Mouse (Mus musculus) forebrain, postnatal 0 days (tissue): ENCODE measurements at regions not wholly inside any gene's neighbourhood (a gene's known extent, or its start where the extent isn't known, plus 50 kb on each side); places are given as distances from the start of the nearest gene placed in this dataset.

Experiments used
- ATAC-seq: fragments of 200-750 bp; cut with Nextera tagmentation; 2 replicates; pipeline ENCODE4 v1.8.0; 2017; ENCODE audit warnings: mild to moderate bottlenecking, moderate library complexity
- DNase-seq: peaks from one replicate; pipeline ENCODE4 v3.0.0-alpha.2; 2015
- H3K27ac ChIP-seq: fragments of 300-500 bp; sonication (generic); 2 replicates; pipeline ENCODE4 v1.5.1; 2014; ENCODE audit warnings: low read depth, mild to moderate bottlenecking, antibody characterized with exemption, low read length, moderate library complexity, mixed read lengths
- H3K27me3 ChIP-seq: fragments of 300-500 bp; sonication (generic); 2 replicates; pipeline ENCODE4 v1.6.1; 2014; ENCODE audit warnings: mild to moderate bottlenecking, low read length, mixed read lengths; ENCODE audit not compliant: insufficient read depth
- H3K36me3 ChIP-seq: fragments of 300-500 bp; sonication (generic); 2 replicates; pipeline ENCODE4 v1.6.1; 2014; ENCODE audit warnings: mild to moderate bottlenecking, moderate library complexity; ENCODE audit not compliant: insufficient read depth
- H3K4me1 ChIP-seq: fragments of 300-500 bp; sonication (generic); 2 replicates; pipeline ENCODE4 v1.6.1; 2014; ENCODE audit warnings: antibody characterized with exemption; ENCODE audit not compliant: insufficient read depth
- H3K4me2 ChIP-seq: fragments of 300-500 bp; sonication (generic); 2 replicates; pipeline ENCODE4 v1.6.1; 2014; ENCODE audit warnings: low read depth, mild to moderate bottlenecking, moderate library complexity
- H3K4me3 ChIP-seq: fragments of 300-500 bp; sonication (generic); 2 replicates; pipeline ENCODE4 v1.5.1; 2014; ENCODE audit warnings: low read depth, low read length, mixed read lengths
- H3K9ac ChIP-seq: fragments of 300-500 bp; sonication (generic); 2 replicates; pipeline ENCODE4 v1.6.1; 2014; ENCODE audit warnings: mild to moderate bottlenecking
- H3K9me3 ChIP-seq: fragments of 300-500 bp; sonication (generic); 2 replicates; pipeline ENCODE4 v1.6.1; 2016; ENCODE audit warnings: low read length
- CTCF ChIP-seq: sonication (generic); IDR thresholded peaks from 2 replicates; pipeline ENCODE4 v1.5.1; 2016; ENCODE audit warnings: antibody characterized with exemption, control low read depth, low read depth
- WGBS: fragments of 180-500 bp; shearing (Covaris S2); extraction: QIAGEN DNeasy Blood & Tissue Kit; methylation state at CpG from one replicate; pipeline ENCODE4 v1.1.7; 2014; 5-methylcytosine and 5-hydroxymethylcytosine counted together

DNA sequence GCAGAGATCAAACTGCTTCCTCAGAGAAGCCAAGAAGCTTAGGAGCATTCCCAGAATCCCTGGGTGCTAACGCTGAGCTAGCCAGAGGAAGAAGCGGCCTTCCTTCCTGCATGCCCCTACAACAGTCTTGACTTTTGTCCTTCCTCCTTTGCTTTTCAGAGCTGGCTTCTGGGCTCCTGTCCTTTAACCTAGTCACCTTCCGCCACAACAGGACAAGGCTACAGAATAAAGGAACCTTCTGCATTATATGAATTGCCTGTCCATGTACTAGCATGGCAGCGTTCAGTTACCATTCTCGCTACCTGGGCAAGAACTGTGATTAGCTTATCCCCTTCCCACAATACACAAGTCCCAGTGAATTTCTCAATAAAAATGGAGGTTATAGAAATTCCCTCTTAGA, 88.9 kb upstream of the Basp1 start:
- Histone ChIP-seq H3K4me3 (no peak overlapping the region), H3K9ac (no peak overlapping the region), H3K4me2 (no peak overlapping the region), H3K4me1 (no peaks in the 10 kb centered on the region), H3K9me3 (no peaks in the 10 kb centered on the region), H3K27me3 (peaks cover 29% of the 10 kb centered on the region), H3K36me3 (no peaks in the 10 kb centered on the region), H3K27ac (no peak overlapping the region)
- 86% methylated on average over 5 of the region's 5 CpGs for WGBS
- no peak for DNase-seq
- TF ChIP-seq CTCF, result no peak
- ATAC-seq, result no peak

DNA sequence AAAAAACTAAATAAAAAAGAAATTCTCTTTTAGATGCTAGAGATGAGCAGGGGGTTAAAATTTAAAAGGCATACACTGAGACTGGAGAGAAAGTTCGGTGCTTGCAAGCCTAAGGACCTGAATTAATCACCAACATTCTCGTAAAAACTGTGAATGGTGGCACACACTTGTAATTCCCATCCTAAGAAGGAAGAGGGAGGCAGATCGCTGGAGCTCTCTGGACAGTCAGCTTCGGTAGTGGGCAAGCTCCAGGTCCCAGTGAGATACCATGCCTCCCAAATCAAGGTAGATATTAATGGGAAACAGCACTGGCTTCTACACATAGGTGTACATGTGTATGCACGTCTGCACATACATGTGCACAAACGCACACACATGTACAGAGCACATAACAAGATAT, 89.5 kb upstream of the Basp1 start:
- peaks cover 23% of the 10 kb centered on the region for H3K27me3 ChIP-seq
- H3K27ac ChIP-seq, result no peak overlapping the region
- H3K4me1 ChIP-seq, result no peaks in the 10 kb centered on the region
- H3K4me2 ChIP-seq, result no peak overlapping the region
- H3K9ac ChIP-seq, result no peak overlapping the region
- H3K4me3 ChIP-seq, result no peak overlapping the region
- no peak; the same call in 1 of the 2 replicates for TF ChIP-seq CTCF
- DNase-seq (no peak), ATAC-seq (no peak)
- no peaks in the 10 kb centered on the region for H3K36me3 ChIP-seq
- 50% methylated on average over 6 of the region's 6 CpGs for WGBS
- H3K9me3 ChIP-seq, result no peaks in the 10 kb centered on the region

GRCm38 (mm10) chr15:25509139-25509538, 95.6 kb upstream of the Basp1 start:
- WGBS, result 59% methylated on average over 7 of the region's 7 CpGs
- Histone ChIP-seq H3K4me1 (no peaks in the 10 kb centered on the region), H3K4me3 (no peak overlapping the region), H3K4me2 (no peak overlapping the region), H3K36me3 (no peaks in the 10 kb centered on the region), H3K27ac (no peak overlapping the region), H3K9me3 (no peaks in the 10 kb centered on the region), H3K9ac (no peak overlapping the region), H3K27me3 (peaks cover 15% of the 10 kb centered on the region)
- no peak for TF ChIP-seq CTCF
- DNase-seq, result no peak
- no peak for ATAC-seq

GRCm38 (mm10) chr15:25509584-25509983, 96.0 kb upstream of the Basp1 start:
- ATAC-seq (no peak), DNase-seq (no peak)
- 66% methylated on average over 8 of the region's 8 CpGs for WGBS
- Histone ChIP-seq H3K27me3 (peaks cover 15% of the 10 kb centered on the region), H3K9me3 (no peaks in the 10 kb centered on the region), H3K4me1 (no peaks in the 10 kb centered on the region), H3K4me2 (no peak overlapping the region), H3K36me3 (no peaks in the 10 kb centered on the region), H3K4me3 (no peak overlapping the region), H3K9ac (no peak overlapping the region), H3K27ac (no peak overlapping the region)
- TF ChIP-seq CTCF, result no peak

GRCm38 (mm10) chr15:25510060-25510492, 96.5 kb upstream of the Basp1 start:
- TF ChIP-seq CTCF, result no peak
- Histone ChIP-seq H3K36me3 (no peaks in the 10 kb centered on the region), H3K9ac (no peak overlapping the region), H3K27me3 (peaks cover 12% of the 10 kb centered on the region), H3K4me2 (no peak overlapping the region), H3K4me3 (no peak overlapping the region), H3K9me3 (no peaks in the 10 kb centered on the region), H3K27ac (no peak overlapping the region), H3K4me1 (no peaks in the 10 kb centered on the region)
- ATAC-seq (no peak; the same call in 1 of the 2 replicates), DNase-seq (no peak)
- WGBS, result 42% methylated on average over 8 of the region's 8 CpGs

DNA sequence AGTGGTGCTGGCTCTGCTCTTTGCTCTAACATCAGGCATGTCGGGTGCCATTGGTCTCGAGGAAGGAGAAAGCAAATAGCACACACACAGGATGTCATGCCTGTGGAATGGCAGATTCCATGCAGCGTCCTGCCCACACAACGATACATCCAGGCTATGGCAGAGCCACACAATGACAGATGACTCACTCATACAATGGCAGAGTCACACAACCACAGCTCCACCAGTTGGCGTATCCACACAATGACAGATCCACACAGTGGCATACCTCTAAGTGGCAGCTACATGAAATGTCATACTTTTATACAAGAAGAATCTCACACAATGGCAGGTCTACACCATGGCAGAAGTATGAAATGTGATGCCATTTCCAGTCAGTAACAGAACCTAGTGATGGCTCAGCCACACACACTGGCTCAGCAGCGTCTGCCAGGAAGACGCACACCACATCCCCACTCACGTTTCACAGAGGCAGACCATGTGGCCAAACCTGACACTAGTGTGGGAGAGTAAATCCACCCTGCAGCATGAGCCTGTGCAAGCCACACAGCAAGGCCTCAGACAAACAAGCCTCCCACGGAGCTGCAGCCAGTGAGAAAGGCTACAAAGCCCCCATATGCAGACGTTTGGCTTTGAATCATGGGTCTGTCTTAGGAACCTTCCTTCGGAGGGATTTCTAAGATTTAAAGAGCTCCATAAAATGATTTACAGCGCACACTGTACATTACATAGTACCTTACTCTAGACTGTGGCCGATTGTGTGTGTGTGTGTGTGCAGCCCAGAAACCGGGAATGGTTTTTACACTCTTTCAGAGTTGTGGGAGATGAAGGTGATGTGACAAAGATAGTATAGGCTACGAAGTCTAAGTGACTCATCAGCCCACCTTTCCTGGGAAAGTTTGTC, 104.0 kb upstream of the Myo10 start:
- Histone ChIP-seq H3K4me3 (no peak overlapping the region), H3K4me2 (no peak overlapping the region), H3K4me1 (no peaks in the 10 kb centered on the region), H3K9ac (no peak overlapping the region), H3K9me3 (no peaks in the 10 kb centered on the region), H3K27ac (no peak overlapping the region), H3K36me3 (no peaks in the 10 kb centered on the region), H3K27me3 (no peaks in the 10 kb centered on the region)
- 85% methylated on average over 15 of the region's 15 CpGs for WGBS
- no peak for TF ChIP-seq CTCF
- DNase-seq (no peak), ATAC-seq (no peak)

DNA sequence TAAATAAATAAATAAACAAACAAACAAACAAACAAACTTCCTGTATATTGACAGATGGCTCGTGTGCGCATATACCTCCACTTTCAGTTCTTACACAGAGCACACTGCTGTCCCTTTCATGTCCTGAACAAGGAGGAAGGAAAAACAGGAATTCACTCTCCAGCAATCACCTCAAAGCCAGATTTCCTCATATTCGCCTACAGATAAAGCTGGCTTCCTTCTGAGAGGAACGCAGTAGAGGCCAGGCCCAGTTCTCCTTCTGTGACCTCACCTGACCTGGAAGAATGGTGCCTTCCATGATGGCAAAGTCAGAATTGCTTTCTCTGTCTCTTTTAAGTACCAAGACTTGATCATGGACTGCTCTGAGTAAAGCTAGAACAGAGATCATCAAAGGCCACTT, 98.1 kb upstream of the Myo10 start:
- ATAC-seq (no peak), DNase-seq (no peak)
- H3K9ac ChIP-seq, result no peak overlapping the region
- H3K9me3 ChIP-seq, result no peaks in the 10 kb centered on the region
- WGBS, result 93% methylated on average over 4 of the region's 4 CpGs
- H3K4me2 ChIP-seq, result no peak overlapping the region
- no peaks in the 10 kb centered on the region for H3K36me3 ChIP-seq
- no peaks in the 10 kb centered on the region for H3K4me1 ChIP-seq
- TF ChIP-seq CTCF, result no peak
- no peak overlapping the region for H3K27ac ChIP-seq
- H3K4me3 ChIP-seq, result no peak overlapping the region
- H3K27me3 ChIP-seq, result no peaks in the 10 kb centered on the region
